Mouse (Mus musculus) heart, embryonic 12.5 days (tissue): ENCODE data around the gene Rnase12. TPM values are rescaled to one million over a fixed set of nuclear protein-coding genes. Genes with fewer than 3 reads are reported as not detected.

ENCODE experiments used
- ATAC-seq: fragments of 200-750 bp; cut with Nextera tagmentation; 2 replicates; pipeline ENCODE4 v1.8.0; 2017; ENCODE audit warnings: moderate TSS enrichment, moderate library complexity; ENCODE audit not compliant: insufficient number of reproducible peaks, low FRiP score
- H3K27ac ChIP-seq: fragments of 300-500 bp; sonication (generic); 2 replicates; pipeline ENCODE4 v1.5.1; 2016; ENCODE audit warnings: mild to moderate bottlenecking, moderate library complexity; ENCODE audit not compliant: poor library complexity, severe bottlenecking
- H3K27me3 ChIP-seq: fragments of 300-500 bp; sonication (generic); replicated peaks from 2 replicates; pipeline ENCODE4 v1.6.1; 2016; ENCODE audit warnings: mild to moderate bottlenecking, moderate library complexity
- H3K36me3 ChIP-seq: fragments of 300-500 bp; sonication (generic); 2 replicates; pipeline ENCODE4 v1.6.1; 2016; ENCODE audit warnings: mild to moderate bottlenecking, moderate library complexity
- H3K4me1 ChIP-seq: fragments of 300-500 bp; sonication (generic); replicated peaks from 2 replicates; pipeline ENCODE4 v1.6.1; 2016; ENCODE audit warnings: mild to moderate bottlenecking
- H3K4me2 ChIP-seq: fragments of 300-500 bp; sonication (generic); 2 replicates; pipeline ENCODE4 v1.6.1; 2016; ENCODE audit warnings: mild to moderate bottlenecking, moderate library complexity
- H3K4me3 ChIP-seq: fragments of 300-500 bp; sonication (generic); 2 replicates; pipeline ENCODE4 v1.5.1; 2016; ENCODE audit warnings: mild to moderate bottlenecking
- H3K9ac ChIP-seq: fragments of 300-500 bp; sonication (generic); 2 replicates; pipeline ENCODE4 v1.6.1; 2016; ENCODE audit warnings: mild to moderate bottlenecking, moderate library complexity
- H3K9me3 ChIP-seq: fragments of 300-500 bp; sonication (generic); replicated peaks from 2 replicates; pipeline ENCODE4 v1.6.1; 2016; ENCODE audit warnings: mild to moderate bottlenecking, moderate library complexity
- WGBS: fragments of 180-500 bp; shearing (Covaris S2); methylation state at CpG from one replicate; pipeline ENCODE4 v1.1.7; 2016; 5-methylcytosine and 5-hydroxymethylcytosine counted together
- polyA plus RNA-seq: library from polyadenylated mRNA; unstranded; fragments of >200 nt; fragmentation: Nextera tagmentation; extraction: Ambion mirVana; gene quantifications from 2 replicates; pipeline ENCODE4 v1.2.1, GENCODE M21; 2016

Rnase12 gene
- polyA plus RNA-seq, 1 experiment from 2014 or later = 0.70 TPM

- Histone ChIP-seq H3K27ac (no peak overlapping the region), H3K36me3 (no peaks in the 10 kb centered on the region), H3K4me2 (peak overlapping the region; percentile 88), H3K4me1 (peaks cover 5% of the 10 kb centered on the region; the same call in 1 of the 2 replicates), H3K4me3 (peak overlapping the region; percentile 60), H3K9ac (peak overlapping the region; percentile 74), H3K9me3 (no peaks in the 10 kb centered on the region), H3K27me3 (peaks cover 13% of the 10 kb centered on the region)
- peak; percentile 70 for ATAC-seq
- WGBS = 4% methylated on average over 40 of the region's 40 CpGs
Observed at GRCm38 (mm10) chr14:51082599-51083581, 25.4 kb upstream of the Rnase12 start.

- no peak for ATAC-seq
- Histone ChIP-seq H3K4me3 (no peak overlapping the region), H3K4me2 (no peak overlapping the region), H3K27ac (no peak overlapping the region), H3K4me1 (peaks cover 5% of the 10 kb centered on the region; the same call in 1 of the 2 replicates), H3K9ac (no peak overlapping the region), H3K36me3 (no peaks in the 10 kb centered on the region), H3K9me3 (no peaks in the 10 kb centered on the region), H3K27me3 (peaks cover 13% of the 10 kb centered on the region)
- WGBS = 77% methylated on average over 2 of the region's 2 CpGs
Observed at GRCm38 (mm10) chr14:51081035-51081434, 23.6 kb upstream of the Rnase12 start.

DNA sequence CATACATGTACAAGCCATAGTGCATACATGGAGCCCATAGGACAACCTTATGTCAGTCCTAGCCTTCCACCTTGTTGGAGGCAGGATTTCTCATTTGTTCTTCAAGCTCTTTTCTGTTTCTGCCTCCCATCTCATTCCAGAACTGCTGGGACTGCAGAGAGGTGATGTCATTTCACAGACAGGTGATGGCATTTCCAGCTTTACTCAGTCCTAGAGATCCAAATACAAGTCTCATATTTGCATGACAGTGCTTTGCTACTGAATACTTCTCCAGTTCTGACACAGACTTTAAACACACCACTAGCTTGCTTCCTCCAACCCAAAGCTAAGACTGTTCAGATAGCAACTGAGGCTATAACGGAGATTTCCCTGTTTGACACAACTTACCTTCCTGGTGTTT is 21.7 kb upstream of the Rnase12 start:
- ATAC-seq = no peak
- no peak overlapping the region for H3K4me3 ChIP-seq
- H3K4me2 ChIP-seq = no peak overlapping the region
- 82% methylated on average over 1 of the region's 1 CpGs for whole genome bisulfite sequencing
- no peak overlapping the region for H3K9ac ChIP-seq
- H3K36me3 ChIP-seq = no peaks in the 10 kb centered on the region
- H3K9me3 ChIP-seq = no peaks in the 10 kb centered on the region
- H3K27me3 ChIP-seq = peaks cover 16% of the 10 kb centered on the region
- H3K27ac ChIP-seq = no peak overlapping the region
- H3K4me1 ChIP-seq = peaks cover 5% of the 10 kb centered on the region; the same call in 1 of the 2 replicates

DNA sequence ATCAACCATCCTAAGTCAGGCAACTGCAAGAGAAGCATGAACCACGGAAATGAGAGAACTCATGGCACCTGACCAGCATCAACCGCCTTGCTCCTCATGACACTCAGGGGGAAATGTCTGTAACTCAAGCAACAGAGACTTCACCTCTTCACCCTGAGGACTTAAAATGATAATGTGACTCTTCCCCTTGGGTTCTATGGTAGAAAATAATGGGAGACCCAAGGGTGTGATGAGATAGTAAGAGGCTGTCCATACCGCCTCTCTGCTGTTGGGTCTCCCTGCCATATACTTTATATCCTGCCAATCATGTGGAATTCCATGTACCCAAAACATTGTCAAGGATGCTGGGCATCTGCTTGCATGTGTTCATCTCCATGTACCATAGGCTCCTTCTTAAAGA is 16.9 kb upstream of the Rnase12 start, which contains the start of gene Olfr750:
Gene Olfr750, minus strand, starts transcription at position 101 of the 400 bp plus-strand sequence.
- Histone ChIP-seq H3K4me1 (no peaks in the 10 kb centered on the region), H3K4me2 (no peak within 1 kb of the TSS), H3K9me3 (no peaks in the 10 kb centered on the region), H3K4me3 (no peak within 1 kb of the TSS), H3K9ac (no peak within 1 kb of the TSS), H3K36me3 (no peaks in the 10 kb centered on the region), H3K27ac (no peak within 1 kb of the TSS), H3K27me3 (0 out of 2 replicates have a peak, but pooled peaks cover 7% of the 10 kb centered on the region)
- WGBS = 76% methylated on average over 3 of the region's 3 CpGs
- ATAC-seq = no peak

DNA sequence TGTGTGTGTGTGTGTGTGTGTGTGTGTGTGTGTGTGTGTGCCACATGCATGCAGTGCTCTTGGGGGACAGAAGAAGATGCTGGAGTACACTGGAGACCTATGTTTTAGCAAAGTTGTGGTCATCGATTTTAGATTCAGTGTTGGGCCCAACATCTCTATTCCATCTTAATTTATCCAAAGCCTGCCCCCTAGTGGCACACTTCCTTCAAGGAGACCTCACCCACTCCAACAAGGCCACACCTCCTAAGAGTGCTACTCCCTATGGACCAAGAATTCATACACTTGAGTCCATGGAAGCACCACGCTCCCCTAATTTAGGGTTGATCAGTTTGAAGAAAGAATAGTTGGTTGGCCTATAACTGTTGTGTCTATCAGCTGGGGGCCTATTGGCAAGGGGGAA is 12.2 kb upstream of the Rnase12 start:
- Histone ChIP-seq H3K27me3 (0 out of 2 replicates have a peak, but pooled peaks cover 4% of the 10 kb centered on the region), H3K4me2 (no peak overlapping the region), H3K4me3 (no peak overlapping the region), H3K9ac (no peak overlapping the region), H3K4me1 (0 out of 2 replicates have a peak, but pooled peaks cover 5% of the 10 kb centered on the region), H3K9me3 (no peaks in the 10 kb centered on the region), H3K36me3 (no peaks in the 10 kb centered on the region), H3K27ac (no peak overlapping the region)
- WGBS = 85% methylated on average over 2 of the region's 2 CpGs
- no peak for ATAC-seq

GRCm38 (mm10) chr14:51068956-51069355 is 11.5 kb upstream of the Rnase12 start:
- Histone ChIP-seq H3K9ac (no peak overlapping the region), H3K36me3 (no peaks in the 10 kb centered on the region), H3K4me1 (0 out of 2 replicates have a peak, but pooled peaks cover 5% of the 10 kb centered on the region), H3K9me3 (no peaks in the 10 kb centered on the region), H3K4me2 (no peak overlapping the region), H3K4me3 (no peak overlapping the region), H3K27me3 (0 out of 2 replicates have a peak, but pooled peaks cover 4% of the 10 kb centered on the region), H3K27ac (no peak overlapping the region)
- no peak for ATAC-seq
- 83% methylated on average over 5 of the region's 5 CpGs for WGBS

DNA sequence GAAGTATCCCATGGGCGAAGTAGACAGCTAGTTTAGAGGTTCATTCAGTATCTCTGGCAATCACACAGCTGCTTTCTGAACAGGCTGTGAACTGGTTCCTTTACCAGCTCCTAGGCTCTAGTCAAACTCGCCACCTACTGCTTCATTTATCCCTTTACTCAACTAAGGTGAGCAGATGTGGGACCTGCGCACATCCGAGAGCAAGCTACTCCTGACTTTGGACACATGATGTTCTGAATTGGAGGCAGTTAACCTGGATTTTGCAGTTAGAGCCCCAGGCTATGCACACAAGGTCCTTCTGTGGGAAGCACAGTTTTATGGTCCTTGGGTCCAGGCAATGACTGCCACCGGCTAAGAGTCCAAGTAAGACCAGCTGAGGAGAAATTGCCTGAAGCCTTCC is 3.3 kb upstream of the Rnase12 start:
- Histone ChIP-seq H3K27ac (no peak overlapping the region), H3K36me3 (no peaks in the 10 kb centered on the region), H3K27me3 (no peaks in the 10 kb centered on the region), H3K4me2 (no peak overlapping the region), H3K4me1 (peaks cover 16% of the 10 kb centered on the region), H3K4me3 (no peak overlapping the region), H3K9me3 (no peaks in the 10 kb centered on the region), H3K9ac (no peak overlapping the region)
- no peak for ATAC-seq
- WGBS = 85% methylated on average over 5 of the region's 5 CpGs

GRCm38 (mm10) chr14:51054243-51055237 is 2.9 kb downstream of the Rnase12 start:
- H3K36me3 ChIP-seq = no peaks in the 10 kb centered on the region
- no peaks in the 10 kb centered on the region for H3K9me3 ChIP-seq
- no peak overlapping the region for H3K27ac ChIP-seq
- H3K4me1 ChIP-seq = peaks cover 13% of the 10 kb centered on the region
- H3K4me2 ChIP-seq = no peak overlapping the region
- H3K9ac ChIP-seq = no peak overlapping the region
- H3K4me3 ChIP-seq = no peak overlapping the region
- 0 out of 2 replicates have a peak, but pooled peaks have one; percentile 4 for ATAC-seq
- H3K27me3 ChIP-seq = no peaks in the 10 kb centered on the region
- 66% methylated on average over 13 of the region's 13 CpGs for WGBS

GRCm38 (mm10) chr14:51053176-51053575 is 4.3 kb downstream of the Rnase12 start:
- no peak overlapping the region for H3K4me3 ChIP-seq
- peaks cover 11% of the 10 kb centered on the region for H3K4me1 ChIP-seq
- ATAC-seq = no peak
- no peak overlapping the region for H3K4me2 ChIP-seq
- no peaks in the 10 kb centered on the region for H3K27me3 ChIP-seq
- H3K36me3 ChIP-seq = no peaks in the 10 kb centered on the region
- H3K9me3 ChIP-seq = no peaks in the 10 kb centered on the region
- H3K9ac ChIP-seq = no peak overlapping the region
- no peak overlapping the region for H3K27ac ChIP-seq
- WGBS = 77% methylated on average over 5 of the region's 5 CpGs

DNA sequence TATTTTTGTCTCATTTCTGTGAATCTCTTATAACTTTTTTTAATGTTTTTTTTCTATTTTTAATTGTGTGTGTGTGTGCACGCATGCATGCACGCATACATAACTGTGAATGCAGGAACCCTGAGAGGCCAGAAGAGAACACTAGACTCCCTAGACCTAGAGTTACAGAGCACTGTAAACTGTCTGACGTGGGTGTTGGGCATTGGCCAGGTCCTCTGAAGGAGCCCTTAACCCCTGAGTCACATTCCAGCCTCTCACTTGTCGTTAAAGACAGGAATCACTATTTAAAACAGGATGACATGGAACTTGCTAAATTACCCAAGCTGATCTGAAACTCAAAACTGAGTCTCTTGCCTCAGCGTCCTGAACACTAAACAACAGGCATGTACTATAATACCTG is 5.5 kb downstream of the Rnase12 start:
- Histone ChIP-seq H3K9me3 (no peaks in the 10 kb centered on the region), H3K9ac (no peak overlapping the region), H3K4me3 (no peak overlapping the region), H3K27ac (no peak overlapping the region), H3K4me1 (peaks cover 4% of the 10 kb centered on the region; the same call in 1 of the 2 replicates), H3K4me2 (no peak overlapping the region), H3K27me3 (no peaks in the 10 kb centered on the region), H3K36me3 (no peaks in the 10 kb centered on the region)
- no peak; the same call in 1 of the 2 replicates for ATAC-seq
- WGBS = 55% methylated on average over 5 of the region's 5 CpGs
